Mouse (Mus musculus): ENCODE measurements around the gene Pde4b.

- TF ChIP-seq ZC3H11A (IDR thresholded peaks at IDR 0.05; ENCODE audit: borderline replicate concordance, low read depth, low read length): no peak
- no peak for TF ChIP-seq MAFK (IDR thresholded peaks at IDR 0.05; ENCODE audit: insufficient read depth, low read depth, low read length)
- TF ChIP-seq CHD2 (IDR thresholded peaks at IDR 0.05; ENCODE audit: low read depth, low read length): no peak
Measured at GRCm38 (mm10) chr4:102579746-102580145, 492.4 kb downstream of the Pde4b start.
